Mouse (Mus musculus): ENCODE results near the gene Tmprss12.
"Not testable (repeated sequence)": the region's sequence is repeated elsewhere in the genome, so short reads cannot be mapped to it uniquely, and the experiment has no call there.

The Tmprss12 gene

DNA sequence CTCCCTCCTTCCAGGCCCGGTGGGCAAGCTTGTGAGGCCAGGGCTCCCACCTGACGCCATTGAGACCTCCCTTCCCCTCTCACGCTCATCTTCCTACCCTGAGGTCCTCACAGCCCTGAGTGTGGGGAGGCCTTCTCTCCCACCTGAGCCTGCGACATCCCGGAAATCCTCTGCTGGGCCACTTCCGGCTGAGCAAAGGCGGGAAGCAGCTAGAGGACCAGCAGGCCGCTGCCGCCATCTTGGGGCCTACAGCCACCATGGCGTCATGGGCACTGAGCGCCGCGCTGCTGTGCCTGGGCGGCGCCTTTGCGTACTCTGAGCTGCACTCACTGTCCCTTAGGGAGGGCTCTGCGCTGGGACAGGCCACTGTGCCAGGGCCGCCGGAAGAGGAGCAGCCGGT, at the start of gene Tmprss12:
TSS of gene Tmprss12 (plus strand) at position 212 of the 400 bp plus-strand sequence.
- no peak for DNase-seq

DNA sequence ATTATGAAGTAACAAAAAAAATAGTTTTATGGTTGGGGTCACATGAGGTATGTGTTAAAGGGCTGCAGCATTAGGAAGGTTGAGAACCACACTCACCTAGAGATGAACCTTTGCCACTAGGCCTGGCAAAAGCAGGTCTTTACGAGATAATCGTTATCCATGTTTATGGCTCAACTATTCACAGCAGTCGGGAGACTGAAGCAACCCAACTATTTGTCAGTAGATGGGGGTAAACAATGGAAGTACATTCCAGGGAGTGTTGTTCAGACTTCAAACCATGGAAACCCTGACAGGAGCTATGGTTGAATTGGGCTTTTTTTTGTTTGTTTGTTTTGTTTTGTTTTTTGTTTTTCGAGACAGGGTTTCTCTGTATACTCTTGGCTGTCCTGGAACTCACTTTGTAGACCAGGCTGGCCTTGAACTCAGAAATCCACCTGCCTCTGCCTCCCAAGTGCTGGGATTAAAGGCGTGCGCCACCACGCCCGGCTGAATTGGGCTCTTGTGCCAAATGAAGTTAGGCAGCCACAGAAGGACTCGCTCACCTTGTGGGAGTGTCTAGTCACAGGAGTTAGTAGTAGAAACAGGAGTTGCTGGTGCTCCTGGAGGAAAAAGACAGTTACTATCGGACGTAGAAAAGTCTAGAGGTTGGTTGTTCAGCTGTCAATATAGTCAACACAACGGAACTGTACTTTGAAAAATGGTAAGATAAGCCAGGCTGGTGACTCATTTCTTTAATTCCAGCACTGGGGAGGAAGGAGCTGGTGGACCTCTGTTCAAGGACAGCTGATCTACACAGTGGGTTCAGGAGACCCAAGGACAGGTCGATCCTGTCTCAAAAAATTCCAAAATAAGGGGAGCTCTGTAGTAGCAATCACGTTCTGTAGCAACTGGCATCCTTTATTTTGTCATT, 48.8 kb upstream of the Tmprss12 start:
- DNase-seq: no peak

DNA sequence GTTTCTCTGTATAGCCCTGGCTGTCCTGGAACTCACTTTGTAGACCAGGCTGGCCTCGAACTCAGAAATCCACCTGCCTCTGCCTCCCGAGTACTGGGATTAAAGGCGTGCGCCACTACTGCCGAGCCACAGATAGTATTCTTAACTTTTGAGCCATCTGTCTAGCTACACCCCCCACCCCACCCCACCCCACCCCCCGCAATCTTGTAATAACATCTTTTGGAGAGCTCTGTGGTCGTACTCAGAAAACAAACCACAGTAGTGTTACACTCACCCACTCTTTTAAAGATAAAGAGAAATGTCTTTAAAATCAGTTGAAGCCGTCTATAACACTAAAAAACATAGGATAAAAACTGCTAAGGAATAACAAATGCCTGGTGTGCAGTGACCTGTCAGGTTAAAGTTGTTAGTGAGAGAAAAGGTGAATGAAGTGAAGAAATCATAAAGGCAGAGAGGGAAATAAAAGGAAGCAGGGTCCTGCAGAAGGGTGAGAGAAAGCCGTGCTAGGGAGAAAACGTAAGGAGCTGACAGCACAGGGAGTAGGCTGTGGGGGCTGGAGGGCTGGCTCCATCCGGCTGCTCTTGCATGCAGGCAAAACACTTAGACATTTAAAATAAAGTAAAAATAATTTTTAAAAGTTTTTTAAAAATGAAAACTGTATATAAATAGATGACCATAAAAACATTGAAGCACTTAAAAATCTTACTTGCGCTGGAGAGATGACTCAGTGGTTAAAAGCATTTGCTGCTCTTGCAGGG, 45.2 kb upstream of the Tmprss12 start:
- DNase-seq: no peak

DNA sequence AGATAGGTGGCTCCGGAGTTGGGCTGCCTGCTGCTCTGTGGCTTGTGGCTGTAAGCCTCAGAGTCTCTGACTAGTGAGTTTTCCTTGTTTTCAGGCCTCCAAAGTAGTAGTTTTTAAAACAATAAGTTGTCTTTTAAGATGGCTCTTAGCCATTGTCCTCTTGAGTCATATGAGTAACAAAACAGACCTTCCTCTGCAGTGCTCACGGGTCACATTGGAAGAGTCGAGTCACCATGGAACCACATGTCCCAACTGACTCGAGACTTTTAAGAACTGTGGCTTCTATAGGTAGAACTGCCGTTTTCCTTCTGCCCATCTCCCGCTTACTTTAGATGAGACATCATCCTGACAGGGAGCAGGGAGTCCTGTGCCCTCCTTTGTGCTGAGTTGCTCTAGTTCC, 43.7 kb upstream of the Tmprss12 start:
- DNase-seq: no peak

DNA sequence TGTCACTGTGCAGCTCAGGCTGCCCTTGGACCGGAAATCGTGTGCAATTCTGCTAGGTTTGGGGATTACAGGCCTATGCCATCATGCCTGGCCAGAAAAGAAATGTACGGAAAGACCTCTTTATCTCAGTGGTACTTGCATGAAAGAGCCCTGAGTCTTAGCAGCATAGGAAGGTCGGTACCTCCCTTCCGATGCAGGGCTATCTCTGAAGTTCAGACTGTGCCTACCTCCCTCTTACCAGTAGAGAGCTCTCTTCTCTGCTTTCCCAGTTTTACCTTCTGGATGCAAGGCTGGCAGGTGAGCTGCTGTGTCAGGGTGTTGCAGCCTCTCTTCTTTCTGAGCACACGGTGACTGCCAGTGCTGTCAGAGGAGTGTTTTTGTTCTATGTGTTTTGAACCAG, 38.9 kb upstream of the Tmprss12 start:
- no peak for DNase-seq

DNA sequence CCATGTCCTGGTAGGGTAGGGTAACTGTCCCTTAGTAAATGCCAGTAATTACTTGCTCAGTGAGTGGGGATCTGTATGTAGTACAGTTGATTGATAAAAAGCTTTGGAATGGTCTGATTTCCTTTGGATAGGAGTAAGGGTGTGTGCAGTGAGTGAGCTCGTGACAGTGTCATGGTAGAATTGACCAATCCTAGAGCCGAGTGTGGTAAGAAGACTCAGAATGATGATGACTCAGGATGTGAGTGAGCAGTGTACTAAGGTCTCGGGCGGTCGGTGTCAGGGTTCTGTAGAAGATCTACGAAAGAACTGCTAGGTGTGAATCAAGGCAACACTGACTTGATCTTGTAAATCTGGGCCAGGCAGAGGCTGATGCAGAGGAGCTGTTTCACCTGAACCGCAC, 34.7 kb upstream of the Tmprss12 start:
- peak; percentile 27 for DNase-seq

DNA sequence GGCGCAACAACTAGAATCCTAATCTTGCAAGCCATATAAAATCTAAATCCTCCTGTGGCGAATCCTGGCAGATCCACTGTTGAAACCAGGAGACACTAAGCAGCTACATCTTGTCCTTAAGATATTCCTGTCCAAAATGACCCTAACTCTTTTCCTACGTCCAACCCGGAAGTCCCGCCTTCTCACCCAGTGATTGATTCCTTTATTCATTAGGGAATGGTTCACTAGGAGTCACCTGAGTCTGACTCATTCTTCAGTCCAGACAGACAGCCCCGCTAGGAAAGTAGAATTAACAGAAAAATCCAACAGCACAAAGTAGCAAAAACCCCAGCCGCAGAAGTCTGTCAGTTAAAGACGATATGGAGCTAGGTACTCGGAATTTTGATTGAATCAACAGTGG, 33.3 kb upstream of the Tmprss12 start:
- DNase-seq: no peak

DNA sequence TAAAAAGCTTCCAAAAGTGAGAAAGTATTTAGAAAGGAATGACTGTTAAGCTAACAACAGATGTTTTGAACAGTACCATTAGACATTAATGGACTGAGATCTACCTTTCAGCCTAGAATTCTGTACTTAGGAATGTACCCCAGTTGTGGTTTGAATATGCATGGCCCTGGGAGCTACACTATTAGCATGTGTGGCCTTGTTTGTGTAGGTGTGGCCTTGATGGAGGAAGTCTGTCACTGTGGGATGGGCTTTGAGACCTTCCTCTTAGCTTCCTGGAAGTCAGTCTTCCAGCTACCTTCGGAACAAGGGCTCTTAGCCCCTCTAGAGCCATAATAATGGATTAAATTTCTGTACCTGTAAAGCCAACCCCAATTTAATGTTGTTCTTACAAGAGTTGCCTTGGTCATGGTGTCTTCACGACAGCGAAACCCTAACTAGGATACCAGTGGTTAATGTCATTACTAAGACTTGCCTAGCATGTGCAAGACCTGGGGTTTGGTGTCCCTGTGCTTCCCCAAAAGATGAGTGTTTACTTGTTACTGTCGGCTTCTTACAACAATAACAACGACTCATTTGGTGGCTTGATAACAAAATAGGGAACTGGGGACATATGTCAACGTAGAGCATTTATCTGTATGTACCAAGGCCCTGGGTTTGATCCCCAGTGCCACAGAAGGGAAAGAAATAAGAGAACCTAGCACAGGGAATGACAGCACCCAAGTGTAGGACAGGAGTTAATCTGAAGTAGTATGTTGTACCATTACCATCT, 31.8 kb upstream of the Tmprss12 start:
- peak; percentile 28 for DNase-seq

DNA sequence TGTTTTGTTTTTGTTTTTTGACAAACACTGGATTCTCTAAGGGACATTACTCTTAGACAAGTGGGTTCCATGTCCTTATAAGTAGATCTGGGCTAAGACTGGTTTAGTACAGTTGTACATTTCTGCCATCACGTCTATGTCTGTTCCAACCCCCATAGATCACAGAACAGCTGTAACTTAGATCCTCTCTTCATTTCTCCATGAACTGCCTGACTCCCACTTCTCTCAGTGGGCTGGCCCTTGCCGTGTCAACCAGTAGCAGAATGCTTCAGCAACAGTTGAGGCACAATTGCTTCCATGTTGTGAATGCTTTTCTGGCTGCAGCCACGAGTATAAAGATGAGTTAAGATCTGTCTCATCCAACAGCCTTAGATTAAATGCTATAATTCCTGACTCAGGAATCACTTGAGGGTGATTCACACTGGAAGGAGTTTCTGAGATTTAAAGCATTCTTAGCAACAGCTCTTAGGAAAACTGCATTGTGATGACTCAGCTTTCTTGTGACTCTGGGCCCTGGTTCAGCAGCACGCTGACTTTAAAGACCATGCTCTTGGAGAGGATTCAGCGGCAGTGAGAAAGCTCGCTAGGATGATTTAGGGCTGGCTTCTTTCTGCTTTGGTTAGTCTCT, 29.4 kb upstream of the Tmprss12 start:
- DNase-seq: peak; percentile 22

DNA sequence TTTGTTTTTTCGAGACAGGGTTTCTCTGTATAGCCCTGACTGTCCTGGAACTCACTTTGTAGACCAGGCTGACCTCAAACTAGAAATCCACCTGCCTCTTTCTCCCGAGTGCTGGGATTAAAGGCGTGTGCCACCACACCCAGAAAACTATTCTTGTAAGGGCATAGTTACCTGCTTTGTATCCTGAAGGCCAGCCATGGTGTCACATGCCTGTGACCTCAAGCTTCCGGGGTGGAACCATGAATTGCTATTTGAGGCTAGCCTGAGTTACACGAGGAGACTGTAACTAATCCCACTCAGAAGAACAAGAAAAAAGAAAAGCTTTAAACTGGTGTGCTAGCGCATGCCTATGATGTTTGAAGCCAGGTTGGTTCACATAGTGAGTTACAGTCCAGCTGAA, 24.3 kb upstream of the Tmprss12 start:
- no peak for DNase-seq

DNA sequence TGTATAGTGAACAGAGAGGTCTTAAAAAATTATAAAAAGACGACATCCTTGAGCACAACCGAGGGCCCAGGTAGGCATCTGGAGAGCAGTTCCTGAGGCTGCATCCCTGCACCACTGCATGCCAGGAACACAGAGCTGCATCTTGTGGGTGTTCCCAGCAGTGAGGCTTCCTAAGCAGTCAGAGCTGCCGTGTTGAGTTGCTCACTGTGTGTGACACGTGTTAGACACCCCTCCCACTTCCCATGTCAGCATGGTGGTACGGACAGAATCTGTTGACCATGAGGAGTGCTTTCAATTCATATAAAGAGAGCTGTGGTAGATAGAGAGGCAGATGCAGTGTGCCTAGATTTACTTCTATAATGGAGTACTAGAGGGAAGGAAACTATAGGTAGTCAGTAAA, 23.3 kb upstream of the Tmprss12 start:
- no peak for DNase-seq

DNA sequence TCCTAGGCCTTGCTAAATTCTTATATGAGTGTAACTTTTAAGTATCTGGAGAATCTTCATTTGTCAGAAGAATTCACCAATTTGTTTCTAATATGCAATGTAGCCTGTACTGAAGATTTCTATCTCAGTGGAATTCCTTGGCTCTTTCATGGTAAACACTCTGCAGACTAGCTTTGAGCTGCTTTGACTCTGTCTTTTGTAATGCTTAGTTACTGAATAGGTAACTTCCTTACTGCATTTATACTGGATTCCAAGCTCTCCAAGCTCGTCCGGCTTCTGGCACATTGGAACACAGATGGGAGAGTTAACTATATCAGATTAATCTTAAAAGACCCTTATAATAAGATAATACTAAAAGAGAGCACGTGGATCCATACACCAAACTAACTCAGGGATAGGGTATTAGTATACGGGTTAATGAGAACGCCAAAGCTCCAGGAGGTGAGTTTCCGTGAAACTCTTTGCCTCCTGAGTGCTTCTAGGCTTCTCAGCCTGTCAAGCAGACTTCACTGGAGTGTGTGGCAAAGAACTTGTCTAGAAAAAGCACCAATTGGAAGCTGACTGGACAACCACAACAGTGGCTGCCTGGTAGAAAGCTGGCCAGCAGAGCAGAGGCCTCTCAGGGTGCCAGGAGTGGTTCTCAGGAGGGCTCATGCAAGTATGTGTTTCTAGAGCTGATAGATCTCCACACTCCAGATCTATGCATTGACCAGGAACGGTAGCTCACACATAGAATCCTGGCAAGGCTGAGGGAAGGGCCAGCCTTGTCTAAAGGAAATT, 21.8 kb upstream of the Tmprss12 start:
- peak; percentile 64 for DNase-seq

DNA sequence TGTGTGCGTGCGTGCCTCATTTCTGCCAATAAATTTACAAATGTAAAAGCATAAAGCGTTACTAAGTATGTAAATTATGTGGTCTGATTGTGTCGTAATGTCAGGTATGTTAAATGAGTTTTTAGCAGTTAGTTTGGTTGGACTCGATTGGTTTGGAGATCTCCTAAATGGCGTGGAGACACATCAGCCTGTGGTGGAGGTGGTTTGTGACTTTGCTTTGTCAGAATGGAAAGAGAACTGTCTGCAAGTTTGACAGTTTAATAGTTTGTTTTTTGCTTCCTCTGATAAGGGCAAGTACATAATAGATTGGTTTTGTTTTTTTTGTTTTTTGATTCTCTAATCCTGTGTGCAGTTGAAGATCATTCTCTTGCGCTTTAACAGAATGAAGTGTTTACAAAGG, 20.3 kb upstream of the Tmprss12 start:
- DNase-seq: not testable (repeated sequence)

DNA sequence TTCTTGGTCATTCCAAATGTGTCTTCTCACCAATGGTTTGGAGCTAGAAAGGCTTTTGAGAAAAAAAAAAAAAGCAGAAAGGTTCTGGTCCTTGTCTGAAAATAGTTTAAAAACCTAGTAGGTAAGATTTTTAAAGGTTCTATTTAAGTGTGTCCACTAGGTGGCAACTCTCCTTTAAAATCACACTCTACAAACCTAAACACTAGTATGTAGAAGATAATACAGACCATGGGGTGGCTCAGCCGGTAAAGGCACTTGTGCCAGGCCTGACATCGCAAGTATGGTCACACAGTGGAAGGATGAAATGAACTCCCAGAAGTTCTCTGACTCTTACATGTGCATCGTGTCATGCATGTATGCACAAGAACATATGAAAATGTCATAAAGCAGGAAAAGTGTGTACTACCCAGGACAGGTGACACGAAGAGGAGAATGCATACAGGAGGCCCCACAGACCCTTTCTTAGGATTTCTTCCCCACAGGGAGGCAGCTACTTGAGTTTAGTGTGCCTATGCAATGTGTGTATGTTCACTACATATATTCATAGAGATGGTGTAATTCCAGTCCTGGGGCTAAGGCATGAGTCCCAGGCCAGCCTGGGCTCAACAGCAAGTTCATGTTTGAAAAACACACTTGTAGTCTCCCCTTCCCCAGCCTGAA, 17.3 kb upstream of the Tmprss12 start:
- DNase-seq: peak; percentile 49

DNA sequence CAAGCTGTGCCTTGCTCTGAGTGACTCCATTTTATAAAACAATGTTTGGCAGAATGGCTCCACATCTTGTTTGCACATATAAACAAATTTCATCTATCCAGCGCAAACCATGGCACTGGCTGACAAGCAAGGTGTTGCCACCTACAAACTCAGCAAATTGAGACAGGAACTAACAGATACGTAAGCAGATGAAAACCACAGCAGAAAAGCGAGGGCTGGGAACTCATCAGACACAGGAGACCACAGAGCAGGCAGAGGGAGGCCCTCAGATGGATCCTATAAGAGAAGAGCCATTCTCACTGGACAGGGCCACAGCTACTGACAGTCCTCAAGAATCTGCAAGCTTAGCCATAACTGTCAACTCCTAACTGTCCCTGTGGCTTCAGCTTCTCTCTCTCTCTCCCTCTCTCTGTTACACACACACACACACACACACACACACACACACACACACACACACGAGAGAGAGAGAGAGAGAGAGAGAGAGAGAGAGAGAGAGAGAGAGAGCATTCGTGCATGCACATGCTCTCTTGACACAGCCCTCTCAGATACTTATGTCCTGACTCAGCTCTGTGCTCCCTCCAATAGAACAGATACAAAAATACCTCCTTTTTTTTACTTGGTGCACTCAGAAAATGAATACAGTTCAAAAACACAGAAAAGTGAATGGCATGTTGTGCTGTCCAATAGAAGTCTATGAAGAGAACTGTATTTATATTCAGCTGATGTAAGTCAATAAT, 14.9 kb upstream of the Tmprss12 start:
- no peak for DNase-seq

DNA sequence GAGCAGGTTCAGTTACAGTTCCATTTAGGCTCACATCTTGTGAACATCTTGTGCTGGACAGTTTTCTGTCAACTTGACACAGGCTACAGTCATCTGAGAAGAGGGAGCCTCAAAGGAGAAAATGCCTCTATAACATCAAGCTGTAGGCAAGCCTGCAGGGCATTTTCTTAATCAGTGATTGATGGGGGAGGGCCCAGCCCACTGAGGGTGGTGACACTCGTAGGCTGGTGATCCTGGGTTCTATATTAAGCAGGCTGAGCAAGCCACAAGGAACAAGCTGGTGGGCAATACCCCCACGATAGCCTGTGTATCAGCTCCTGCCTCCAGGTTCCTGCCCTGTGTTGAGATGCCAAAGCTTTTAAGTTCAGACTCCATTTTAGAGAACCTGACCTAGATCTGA, 11.7 kb upstream of the Tmprss12 start:
- no peak for DNase-seq

DNA sequence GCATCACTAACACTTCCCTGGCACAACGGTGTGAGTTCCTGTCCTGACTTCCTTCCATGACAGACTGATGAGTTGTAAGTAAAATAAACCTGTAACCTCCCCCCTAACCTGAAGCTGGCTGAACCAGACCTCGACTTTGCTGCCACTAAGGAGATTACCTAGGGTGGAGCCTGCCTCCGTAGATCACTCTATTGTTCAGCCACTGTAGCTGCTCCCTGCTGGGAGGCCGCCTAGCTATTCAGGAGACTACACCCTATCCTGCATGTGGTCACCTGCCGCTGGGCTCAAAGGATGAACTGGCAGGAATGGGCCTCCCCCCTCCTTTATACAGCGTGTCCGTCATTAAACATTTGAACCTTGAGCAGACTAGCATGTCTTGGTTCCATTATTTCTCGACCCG, 10.9 kb upstream of the Tmprss12 start:
- DNase-seq: no peak

DNA sequence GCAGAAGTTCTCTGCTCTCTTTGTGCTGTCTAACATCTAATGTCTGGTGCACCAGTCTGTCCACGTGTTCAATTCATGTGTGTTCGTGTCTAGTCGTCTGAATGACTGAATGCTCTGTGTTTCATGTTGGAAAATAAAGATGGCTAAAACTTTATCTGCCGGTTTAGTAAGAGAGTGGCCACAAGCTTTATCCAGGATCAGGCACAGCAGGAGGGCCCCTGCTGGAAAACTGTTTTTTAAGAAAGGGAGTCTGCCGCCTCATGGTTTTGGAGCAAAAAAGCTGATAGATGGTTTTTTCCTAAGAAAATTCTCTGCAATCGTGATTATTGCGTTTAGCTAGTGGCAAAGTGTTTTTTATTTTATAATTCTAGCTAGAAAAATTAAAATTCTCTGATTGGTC, 10.0 kb upstream of the Tmprss12 start:
- DNase-seq: not testable (repeated sequence)

DNA sequence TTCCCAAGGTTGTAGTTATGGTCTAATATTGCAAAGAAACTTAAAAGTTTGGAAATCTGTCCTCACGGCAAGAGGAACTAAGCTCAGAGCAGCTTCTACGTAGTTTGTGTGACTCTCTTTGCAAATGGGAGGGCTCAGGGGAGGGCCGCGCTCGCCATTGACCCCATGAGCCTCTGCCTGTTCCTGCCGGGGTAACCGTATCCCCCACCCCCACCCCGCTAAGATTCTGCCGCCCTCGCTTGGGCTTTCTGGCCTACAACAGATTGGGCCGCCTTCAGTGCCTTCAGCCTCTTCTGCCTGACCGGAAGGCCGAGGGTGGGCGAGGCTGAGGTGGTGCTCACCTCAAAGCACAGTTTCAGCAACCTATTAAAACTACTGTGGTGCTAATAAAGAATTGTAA, 9.2 kb upstream of the Tmprss12 start:
- DNase-seq: no peak

DNA sequence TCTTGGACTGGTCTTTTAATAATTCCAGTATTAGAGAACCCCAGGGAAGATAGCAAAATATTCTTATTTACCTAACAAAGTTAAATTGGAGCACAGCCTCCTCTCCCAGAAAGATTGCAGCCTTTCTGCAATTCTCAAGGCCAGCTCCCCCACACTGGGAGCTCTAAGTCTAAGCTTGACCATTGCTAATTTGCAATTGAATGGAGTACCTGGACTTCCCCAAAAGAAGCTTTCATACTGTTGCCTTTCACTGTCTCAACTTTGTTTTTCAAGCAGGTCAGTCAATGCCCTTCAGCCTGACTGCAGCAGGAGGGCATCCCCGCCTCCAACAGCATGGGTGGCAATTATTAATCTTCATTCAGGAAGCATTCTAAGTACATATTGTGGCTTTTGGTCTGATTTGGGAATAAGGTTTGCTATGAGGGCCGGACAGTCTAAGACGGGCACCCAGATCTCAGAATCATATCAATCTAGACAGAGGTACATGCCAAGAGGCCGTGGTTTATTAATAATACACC, 6.8 kb upstream of the Tmprss12 start:
- not testable (repeated sequence) for DNase-seq
